Mouse (Mus musculus) embryonic facial prominence, embryonic 11.5 days (tissue): ENCODE data around the gene Esyt2. TPM values are rescaled to one million over a fixed set of nuclear protein-coding genes. Genes with fewer than 3 reads are reported as not detected.
A peak's percentile ranks its signal among the peaks of the same experiment; 100 is the strongest.

ENCODE experiments used
- ATAC-seq: fragments of 200-750 bp; cut with Nextera tagmentation; replicated peaks from 2 replicates; pipeline ENCODE4 v1.8.0; 2017; ENCODE audit warnings: low read depth; ENCODE audit not compliant: insufficient number of reproducible peaks, low FRiP score, low TSS enrichment
- DNase-seq: peaks from one replicate; pipeline ENCODE4 v3.0.0-alpha.2; 2015; ENCODE audit warnings: low spot score
- H3K27ac ChIP-seq: fragments of 300-500 bp; sonication (generic); replicated peaks from 2 replicates; pipeline ENCODE4 v1.5.1; 2014; ENCODE audit warnings: mild to moderate bottlenecking, low read depth, low read length, control low read depth
- H3K27me3 ChIP-seq: fragments of 300-500 bp; sonication (generic); 2 replicates; pipeline ENCODE4 v1.6.1; 2014; ENCODE audit warnings: mild to moderate bottlenecking, low read length, moderate library complexity, mixed read lengths; ENCODE audit not compliant: control insufficient read depth, insufficient read depth
- H3K36me3 ChIP-seq: fragments of 300-500 bp; sonication (generic); replicated peaks from 2 replicates; pipeline ENCODE4 v1.6.1; 2014; ENCODE audit warnings: low read depth, mild to moderate bottlenecking, low read length, moderate library complexity, mixed read lengths; ENCODE audit not compliant: control insufficient read depth, insufficient read depth
- H3K4me1 ChIP-seq: fragments of 300-500 bp; sonication (generic); 2 replicates; pipeline ENCODE4 v1.6.1; 2014; ENCODE audit warnings: low read length, mixed read lengths; ENCODE audit not compliant: control insufficient read depth, insufficient read depth
- H3K4me2 ChIP-seq: fragments of 300-500 bp; sonication (generic); 2 replicates; pipeline ENCODE4 v1.6.1; 2014; ENCODE audit warnings: low read depth, mild to moderate bottlenecking, control low read depth, low read length, moderate library complexity
- H3K4me3 ChIP-seq: fragments of 300-500 bp; sonication (generic); 2 replicates; pipeline ENCODE4 v1.5.1; 2014; ENCODE audit warnings: low read depth, low read length, control low read depth
- H3K9ac ChIP-seq: fragments of 300-500 bp; sonication (generic); replicated peaks from 2 replicates; pipeline ENCODE4 v1.6.1; 2014; ENCODE audit warnings: mild to moderate bottlenecking, control low read depth, low read length
- H3K9me3 ChIP-seq: fragments of 300-500 bp; sonication (generic); replicated peaks from 2 replicates; pipeline ENCODE4 v1.6.1; 2016; ENCODE audit warnings: mild to moderate bottlenecking, low read length, inconsistent platforms, mixed read lengths; ENCODE audit not compliant: control insufficient read depth
- WGBS: fragments of 180-500 bp; shearing (Covaris S2); extraction: QIAGEN DNeasy Blood & Tissue Kit; methylation state at CpG from one replicate; pipeline ENCODE4 v1.1.7; 2014; 5-methylcytosine and 5-hydroxymethylcytosine counted together
- polyA plus RNA-seq: library from polyadenylated mRNA; unstranded; fragments of >200 nt; fragmentation: Nextera tagmentation; extraction: Ambion mirVana; gene quantifications from 2 replicates; pipeline ENCODE4 v1.2.1, GENCODE M21; 2014

Esyt2 gene
- polyA plus RNA-seq, 1 experiment from 2014 or later, result 21.6 TPM

DNA sequence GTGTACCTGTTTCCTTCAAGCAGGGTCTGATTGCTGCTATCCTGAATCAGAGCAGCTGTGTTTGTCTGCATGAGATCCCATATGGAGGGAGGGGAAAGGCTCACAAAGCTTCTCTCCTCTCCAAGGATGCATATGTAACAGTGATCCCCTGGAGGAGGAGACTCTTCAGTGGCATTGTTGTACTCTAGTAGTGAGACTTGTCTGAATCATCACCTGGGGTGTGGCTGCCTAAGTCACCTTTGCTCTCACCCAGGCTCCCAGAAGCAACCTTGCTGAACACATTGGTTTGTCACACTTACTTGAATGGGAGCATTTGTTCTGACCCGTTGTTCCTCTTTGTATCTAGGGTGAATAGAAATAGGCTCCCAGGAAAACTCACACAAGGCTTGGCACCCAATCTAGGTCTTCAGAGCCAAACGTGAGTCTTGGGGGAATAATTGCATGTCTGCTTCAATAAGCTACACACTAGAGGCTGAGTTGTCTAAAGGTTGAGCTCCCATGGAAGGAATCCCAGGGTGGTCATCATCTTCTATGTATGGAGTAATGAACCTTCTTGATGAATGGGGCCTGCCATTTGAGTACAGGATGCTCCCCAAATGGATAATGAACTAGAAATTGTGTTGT is 115.2 kb downstream of the Esyt2 start:
- DNase-seq (no peak), ATAC-seq (no peak)
- Histone ChIP-seq H3K9ac (no peak overlapping the region), H3K27me3 (no peaks in the 10 kb centered on the region), H3K9me3 (no peaks in the 10 kb centered on the region; the same call in 1 of the 2 replicates), H3K36me3 (no peaks in the 10 kb centered on the region), H3K4me2 (no peak overlapping the region), H3K4me3 (no peak overlapping the region), H3K4me1 (no peaks in the 10 kb centered on the region), H3K27ac (no peak overlapping the region)
- 84% methylated on average over 2 of the region's 2 CpGs for WGBS

DNA sequence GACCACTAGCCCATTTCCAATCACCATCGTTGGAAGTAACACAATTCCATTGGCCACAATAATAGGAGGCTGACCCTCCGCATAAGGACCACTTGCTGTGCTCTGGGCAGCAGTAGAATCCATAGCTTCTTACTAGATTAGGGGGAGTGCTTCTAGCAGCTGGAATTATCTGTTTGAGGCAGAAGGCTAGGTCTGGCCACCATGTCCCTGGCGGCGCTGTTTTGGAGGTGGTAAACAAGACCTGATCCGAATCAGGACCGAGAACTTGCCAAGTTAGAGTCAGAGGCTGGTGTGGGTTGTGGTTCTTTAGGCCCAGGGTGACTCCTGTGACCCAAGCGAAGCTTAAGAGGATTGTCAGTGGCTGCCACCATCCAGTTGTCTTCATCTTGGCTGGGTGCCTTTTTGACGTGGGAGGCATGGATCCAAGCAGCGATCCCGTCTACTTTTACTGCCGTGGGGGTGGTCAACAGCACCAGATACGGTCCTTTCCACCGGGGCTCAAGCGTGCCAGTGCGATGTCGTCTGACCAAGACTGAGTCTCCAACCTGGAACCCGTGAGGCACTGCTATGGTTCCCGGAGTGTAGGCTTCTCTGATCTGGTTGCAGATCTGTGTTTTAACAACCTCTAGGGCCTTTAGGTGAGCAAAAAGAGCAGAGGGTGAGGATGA is 123.2 kb downstream of the Esyt2 start:
- ATAC-seq (no peak), DNase-seq (no peak)
- 95% methylated on average over 18 of the region's 18 CpGs for WGBS
- H3K4me2 ChIP-seq, result no peak overlapping the region
- H3K9ac ChIP-seq, result no peak overlapping the region
- H3K4me3 ChIP-seq, result no peak overlapping the region
- no peak overlapping the region for H3K27ac ChIP-seq
- no peaks in the 10 kb centered on the region for H3K4me1 ChIP-seq
- H3K27me3 ChIP-seq, result no peaks in the 10 kb centered on the region
- H3K9me3 ChIP-seq, result no peaks in the 10 kb centered on the region; the same call in none of the 2 replicates
- no peaks in the 10 kb centered on the region; the same call in 1 of the 2 replicates for H3K36me3 ChIP-seq

DNA sequence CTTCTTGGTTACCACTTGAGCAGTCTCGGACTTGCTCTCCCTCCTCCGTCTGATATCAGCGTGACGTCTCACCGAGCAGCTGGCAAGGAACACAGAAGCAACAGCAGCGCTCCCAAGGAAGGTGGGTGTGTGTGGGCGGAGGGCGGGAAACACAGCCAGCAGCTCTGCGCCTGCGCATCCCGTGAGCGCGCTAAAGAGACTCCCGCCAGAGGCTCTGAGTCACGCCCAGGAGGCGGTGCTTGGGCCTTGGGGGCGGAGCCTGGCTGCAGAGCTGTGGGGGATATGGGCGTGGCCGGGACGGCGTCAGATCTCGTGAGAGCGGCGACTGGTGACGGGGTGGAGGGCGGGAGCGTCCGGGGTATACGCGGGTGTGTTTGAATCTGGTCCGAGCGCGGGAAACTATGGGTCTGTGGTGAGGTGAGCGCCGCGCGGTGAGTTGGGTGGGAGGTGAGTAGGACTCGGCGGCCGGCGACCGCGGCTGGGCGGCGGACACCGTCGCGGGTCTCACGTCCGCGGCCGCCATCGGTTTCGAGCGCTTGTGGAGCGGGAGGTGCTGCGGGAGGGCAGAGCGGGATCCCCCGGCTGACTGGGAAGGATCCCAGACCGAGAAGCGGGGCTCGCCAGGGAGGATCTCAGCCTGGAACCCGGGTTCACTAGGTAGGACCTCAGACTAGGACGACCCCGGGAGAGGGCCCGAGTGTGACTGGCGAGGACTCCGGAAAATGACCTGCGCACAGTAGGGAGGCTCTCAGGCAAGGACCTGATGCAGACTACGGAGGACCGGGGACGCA is 124.2 kb downstream of the Esyt2 start, which contains the start of gene Ncapg2:
Gene Ncapg2 (plus strand): TSS at position 358 of the 791 bp plus-strand sequence.
- Histone ChIP-seq H3K4me2 (peak within 1 kb of the TSS; percentile 81), H3K9me3 (no peaks in the 10 kb centered on the region; the same call in 1 of the 2 replicates), H3K4me1 (no peaks in the 10 kb centered on the region), H3K27me3 (no peaks in the 10 kb centered on the region), H3K27ac (peak within 1 kb of the TSS; percentile 20; the same call in 1 of the 2 replicates), H3K4me3 (peak within 1 kb of the TSS; percentile 76), H3K9ac (peak within 1 kb of the TSS; percentile 85), H3K36me3 (no peaks in the 10 kb centered on the region; the same call in 1 of the 2 replicates)
- WGBS, result under 1% methylated on average over 71 of the region's 72 CpGs
- DNase-seq, result peak; percentile 99
- ATAC-seq, result peak; percentile 98

DNA sequence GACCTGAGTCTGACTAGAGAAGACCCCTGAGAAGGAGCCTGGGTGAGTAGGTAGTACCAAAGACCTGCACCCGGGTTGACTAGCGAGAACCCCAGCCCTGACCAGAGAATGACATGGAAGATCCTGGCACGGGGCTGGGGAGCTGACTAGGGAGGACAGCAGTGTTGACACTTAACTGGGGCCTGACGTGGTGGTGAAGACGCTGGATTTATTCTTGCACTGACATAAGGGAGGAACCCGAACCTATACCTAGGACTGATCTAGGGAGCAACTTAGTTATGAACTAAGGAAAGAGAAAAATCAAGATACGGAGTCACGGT is 124.8 kb downstream of the Esyt2 start:
- Histone ChIP-seq H3K36me3 (no peaks in the 10 kb centered on the region; the same call in 1 of the 2 replicates), H3K9ac (peak overlapping the region; percentile 85), H3K27me3 (no peaks in the 10 kb centered on the region), H3K4me2 (peak overlapping the region; percentile 81), H3K4me3 (peak overlapping the region; percentile 76), H3K9me3 (no peaks in the 10 kb centered on the region; the same call in 1 of the 2 replicates), H3K27ac (0 out of 2 replicates have a peak overlapping the region, but pooled peaks have one; percentile 20), H3K4me1 (no peaks in the 10 kb centered on the region)
- DNase-seq, result peak; percentile 13
- ATAC-seq, result no peak
- WGBS, result 10% methylated on average over 8 of the region's 8 CpGs

DNA sequence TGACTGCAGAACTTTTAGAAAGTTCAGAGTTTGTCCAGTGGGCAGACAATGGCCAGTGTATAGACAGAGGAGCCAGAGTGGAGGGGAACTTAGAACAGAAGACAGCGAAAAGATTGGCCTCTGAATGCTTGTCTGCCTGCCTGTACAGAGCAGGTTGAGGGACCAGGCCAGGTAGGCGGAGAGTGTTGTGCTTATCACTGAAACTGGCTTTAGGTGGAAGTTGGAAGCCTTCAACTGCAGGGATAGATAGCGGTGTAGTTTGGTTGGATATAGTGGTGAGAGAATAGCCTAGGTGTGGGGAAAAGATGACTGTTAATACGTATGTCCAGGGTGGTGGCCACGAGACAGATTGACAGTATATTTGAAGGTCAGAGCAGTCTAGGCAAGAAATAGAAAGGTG is 126.9 kb downstream of the Esyt2 start:
- Histone ChIP-seq H3K9me3 (no peaks in the 10 kb centered on the region; the same call in 1 of the 2 replicates), H3K4me2 (no peak overlapping the region), H3K9ac (no peak overlapping the region), H3K4me3 (no peak overlapping the region), H3K27me3 (no peaks in the 10 kb centered on the region), H3K4me1 (no peaks in the 10 kb centered on the region), H3K36me3 (no peaks in the 10 kb centered on the region; the same call in none of the 2 replicates), H3K27ac (no peak overlapping the region)
- DNase-seq (no peak), ATAC-seq (no peak)
- WGBS, result 92% methylated on average over 5 of the region's 5 CpGs

DNA sequence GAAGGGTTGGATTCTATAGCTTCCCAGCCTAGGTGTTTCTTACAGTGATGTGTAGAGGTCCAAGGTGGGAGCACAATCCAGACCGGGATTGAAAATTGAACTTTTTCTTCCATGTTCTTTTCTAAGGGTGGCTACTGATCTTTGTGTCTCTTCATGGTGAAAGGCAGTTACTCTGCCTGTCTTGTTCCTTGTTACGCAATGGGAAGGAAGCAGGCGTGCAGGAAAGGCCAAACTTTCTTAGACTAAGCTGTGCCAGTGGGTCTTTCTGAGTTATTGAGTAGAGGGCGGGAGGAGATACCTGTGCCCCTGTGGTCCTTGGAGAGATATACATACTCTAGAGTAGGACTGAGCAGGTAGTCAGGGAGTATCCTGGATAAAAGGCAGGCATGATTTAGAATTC is 133.9 kb downstream of the Esyt2 start:
- no peak overlapping the region for H3K4me2 ChIP-seq
- DNase-seq, result no peak
- H3K9me3 ChIP-seq, result no peaks in the 10 kb centered on the region
- H3K27me3 ChIP-seq, result no peaks in the 10 kb centered on the region
- no peak overlapping the region for H3K9ac ChIP-seq
- H3K27ac ChIP-seq, result no peak overlapping the region
- no peaks in the 10 kb centered on the region for H3K4me1 ChIP-seq
- H3K36me3 ChIP-seq, result peaks cover 5% of the 10 kb centered on the region
- H3K4me3 ChIP-seq, result no peak overlapping the region
- 97% methylated on average over 4 of the region's 4 CpGs for WGBS
- no peak for ATAC-seq

DNA sequence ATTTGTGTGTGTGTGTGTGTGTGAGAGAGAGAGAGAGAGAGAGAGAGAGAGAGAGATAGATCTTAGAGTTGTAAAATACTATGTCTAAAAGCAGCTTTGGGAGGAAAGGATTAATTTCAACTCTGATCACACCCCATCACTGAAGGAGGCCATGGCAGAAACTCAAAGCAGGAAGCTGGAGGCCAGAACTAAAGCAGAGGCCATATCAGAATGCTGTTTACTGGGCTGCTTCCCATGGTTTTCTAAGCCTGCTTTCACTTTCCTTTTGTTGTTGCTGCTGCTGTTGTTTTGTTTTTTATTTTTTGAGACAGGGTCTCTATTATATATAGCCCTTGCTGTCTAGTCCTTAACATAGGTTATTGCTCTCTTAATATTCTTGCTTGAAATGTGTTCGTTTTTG is 135.5 kb downstream of the Esyt2 start:
- Histone ChIP-seq H3K36me3 (peaks cover 5% of the 10 kb centered on the region), H3K4me1 (no peaks in the 10 kb centered on the region), H3K27ac (no peak overlapping the region), H3K4me3 (no peak overlapping the region), H3K9me3 (no peaks in the 10 kb centered on the region), H3K9ac (no peak overlapping the region), H3K4me2 (no peak overlapping the region), H3K27me3 (no peaks in the 10 kb centered on the region)
- WGBS, result 90% methylated on average over 1 of the region's 1 CpGs
- DNase-seq (no peak), ATAC-seq (no peak)
